Mouse (Mus musculus) retina, embryonic 14.5 days (tissue): ENCODE measurements around the gene Itm2b.
A peak's percentile ranks its signal among the peaks of the same experiment; 100 is the strongest.

Experiments
- DNase-seq: peaks from one replicate; pipeline ENCODE4 v3.0.0-alpha.2; 2015; ENCODE audit warnings: low spot score

Itm2b gene

GRCm38 (mm10) chr14:73384913-73385719, at the start of gene Itm2b:
TSS of gene Itm2b (minus strand) at chr14:73385289.
- peak; percentile 87 for DNase-seq

- DNase-seq: no peak
Observed at GRCm38 (mm10) chr14:73433487-73433886, 48.4 kb upstream of the Itm2b start.

GRCm38 (mm10) chr14:73430571-73430970, 45.5 kb upstream of the Itm2b start:
- no peak for DNase-seq

- DNase-seq: no peak
Observed at GRCm38 (mm10) chr14:73425571-73426041, 40.5 kb upstream of the Itm2b start.

- DNase-seq: no peak
Observed at GRCm38 (mm10) chr14:73424961-73425360, 39.9 kb upstream of the Itm2b start.

GRCm38 (mm10) chr14:73423542-73423941, 38.5 kb upstream of the Itm2b start:
- no peak for DNase-seq

GRCm38 (mm10) chr14:73422621-73423020, 37.5 kb upstream of the Itm2b start:
- no peak for DNase-seq

- no peak for DNase-seq
Observed at GRCm38 (mm10) chr14:73421580-73421979, 36.5 kb upstream of the Itm2b start.

GRCm38 (mm10) chr14:73420138-73420745, 35.2 kb upstream of the Itm2b start:
- no peak for DNase-seq

- no peak for DNase-seq
Observed at GRCm38 (mm10) chr14:73416511-73416910, 31.4 kb upstream of the Itm2b start.

- no peak for DNase-seq
Observed at GRCm38 (mm10) chr14:73415376-73416035, 30.4 kb upstream of the Itm2b start.

- no peak for DNase-seq
Observed at GRCm38 (mm10) chr14:73411729-73412128, 26.6 kb upstream of the Itm2b start.

- no peak for DNase-seq
Observed at GRCm38 (mm10) chr14:73410083-73410482, 25.0 kb upstream of the Itm2b start.

GRCm38 (mm10) chr14:73408223-73408845, 23.2 kb upstream of the Itm2b start:
- no peak for DNase-seq

GRCm38 (mm10) chr14:73404016-73404415, 18.9 kb upstream of the Itm2b start:
- DNase-seq: no peak

- DNase-seq: no peak
Observed at GRCm38 (mm10) chr14:73403351-73403750, 18.3 kb upstream of the Itm2b start.

- DNase-seq: no peak
Observed at GRCm38 (mm10) chr14:73402296-73403035, 17.4 kb upstream of the Itm2b start.

- no peak for DNase-seq
Observed at GRCm38 (mm10) chr14:73401408-73401807, 16.3 kb upstream of the Itm2b start.

GRCm38 (mm10) chr14:73399866-73400618, 15.0 kb upstream of the Itm2b start:
- DNase-seq: no peak

GRCm38 (mm10) chr14:73398367-73398996, 13.4 kb upstream of the Itm2b start:
- DNase-seq: no peak
